Mouse (Mus musculus): ENCODE measurements around the gene Hexa. TPM values are rescaled to one million over a fixed set of nuclear protein-coding genes. Genes with fewer than 3 reads are reported as not detected.

Gene Hexa
- polyA plus RNA-seq, 1 experiment from 2014 or later, result 59.6 TPM

- H3K4me1 ChIP-seq (replicated peaks), result no peaks in the 10 kb centered on the region
- H3K27me3 ChIP-seq, result no peaks in the 10 kb centered on the region
- no peaks in the 10 kb centered on the region for H3K9me3 ChIP-seq (replicated peaks)
- H3K36me3 ChIP-seq, result no peaks in the 10 kb centered on the region
- H3K4me3 ChIP-seq, result no peak overlapping the region
- no peak for ATAC-seq (replicated peaks; ENCODE audit: insufficient number of reproducible peaks, insufficient read depth, low FRiP score, low read depth)
- no peak overlapping the region for H3K27ac ChIP-seq
- 64% methylated on average over 2 of the region's 2 CpGs for WGBS
- H3K4me2 ChIP-seq, result no peak overlapping the region
- H3K9ac ChIP-seq, result no peak overlapping the region
These were observed 5.9 kb upstream of the Hexa start for GRCm38 (mm10) chr9:59533422-59533821.

- 76% methylated on average over 4 of the region's 4 CpGs for WGBS
These were observed 5.5 kb upstream of the Hexa start for GRCm38 (mm10) chr9:59533889-59534288.

GRCm38 (mm10) chr9:59537651-59538050 is 1.7 kb upstream of the Hexa start:
- H3K27ac ChIP-seq, result no peak overlapping the region
- no peaks in the 10 kb centered on the region for H3K9me3 ChIP-seq (replicated peaks)
- 70% methylated on average over 3 of the region's 3 CpGs for WGBS
- no peaks in the 10 kb centered on the region for H3K36me3 ChIP-seq
- ATAC-seq (replicated peaks; ENCODE audit: insufficient number of reproducible peaks, insufficient read depth, low FRiP score, low read depth), result no peak
- H3K27me3 ChIP-seq, result no peaks in the 10 kb centered on the region
- H3K4me3 ChIP-seq, result no peak overlapping the region
- peaks cover 20% of the 10 kb centered on the region for H3K4me1 ChIP-seq (replicated peaks)
- H3K4me2 ChIP-seq, result no peak overlapping the region
- H3K9ac ChIP-seq, result no peak overlapping the region

More at GRCm38 (mm10) chr9:59533889-59534288, 5.5 kb upstream of the Hexa start:
- Histone ChIP-seq H3K27ac (no peak overlapping the region), H3K4me1 (replicated peaks) (peaks cover under 1% of the 10 kb centered on the region; the same call in 1 of the 2 replicates), H3K9me3 (replicated peaks) (no peaks in the 10 kb centered on the region), H3K4me2 (no peak overlapping the region), H3K4me3 (no peak overlapping the region), H3K27me3 (no peaks in the 10 kb centered on the region), H3K36me3 (no peaks in the 10 kb centered on the region), H3K9ac (no peak overlapping the region)
- ATAC-seq (replicated peaks; ENCODE audit: insufficient number of reproducible peaks, insufficient read depth, low FRiP score, low read depth), result no peak

GRCm38 (mm10) chr9:59541617-59542016 is 2.3 kb downstream of the Hexa start:
- no peak overlapping the region for H3K4me3 ChIP-seq
- peaks cover 32% of the 10 kb centered on the region for H3K4me1 ChIP-seq (replicated peaks)
- no peaks in the 10 kb centered on the region for H3K36me3 ChIP-seq
- H3K9me3 ChIP-seq (replicated peaks), result no peaks in the 10 kb centered on the region
- ATAC-seq (replicated peaks; ENCODE audit: insufficient number of reproducible peaks, insufficient read depth, low FRiP score, low read depth), result no peak
- H3K4me2 ChIP-seq, result peak overlapping the region; percentile 77; the same call in 1 of the 2 replicates
- no peak overlapping the region for H3K9ac ChIP-seq
- 80% methylated on average over 6 of the region's 6 CpGs for whole genome bisulfite sequencing
- no peak overlapping the region for H3K27ac ChIP-seq
- H3K27me3 ChIP-seq, result no peaks in the 10 kb centered on the region

GRCm38 (mm10) chr9:59542766-59543324 is 3.5 kb downstream of the Hexa start:
- no peak overlapping the region for H3K27ac ChIP-seq
- H3K4me2 ChIP-seq, result no peak overlapping the region
- H3K9ac ChIP-seq, result no peak overlapping the region
- H3K9me3 ChIP-seq (replicated peaks), result no peaks in the 10 kb centered on the region
- H3K36me3 ChIP-seq, result no peaks in the 10 kb centered on the region
- no peak for ATAC-seq (replicated peaks; ENCODE audit: insufficient number of reproducible peaks, insufficient read depth, low FRiP score, low read depth)
- H3K27me3 ChIP-seq, result no peaks in the 10 kb centered on the region
- no peak overlapping the region for H3K4me3 ChIP-seq
- H3K4me1 ChIP-seq (replicated peaks), result peaks cover 32% of the 10 kb centered on the region

GRCm38 (mm10) chr9:59544739-59545138 is 5.4 kb downstream of the Hexa start:
- no peak for ATAC-seq (replicated peaks; ENCODE audit: insufficient number of reproducible peaks, insufficient read depth, low FRiP score, low read depth)
- 52% methylated on average over 5 of the region's 5 CpGs for WGBS
- H3K27ac ChIP-seq, result no peak overlapping the region

GRCm38 (mm10) chr9:59547869-59548268 is 8.5 kb downstream of the Hexa start:
- Histone ChIP-seq H3K27ac (no peak overlapping the region), H3K27me3 (no peaks in the 10 kb centered on the region), H3K4me1 (replicated peaks) (peaks cover 22% of the 10 kb centered on the region), H3K9me3 (replicated peaks) (no peaks in the 10 kb centered on the region), H3K36me3 (no peaks in the 10 kb centered on the region), H3K4me3 (no peak overlapping the region), H3K4me2 (no peak overlapping the region), H3K9ac (no peak overlapping the region)
- WGBS, result 75% methylated on average over 1 of the region's 1 CpGs
- no peak for ATAC-seq (replicated peaks; ENCODE audit: insufficient number of reproducible peaks, insufficient read depth, low FRiP score, low read depth)

More at GRCm38 (mm10) chr9:59544739-59545138, 5.4 kb downstream of the Hexa start:
- H3K27me3 ChIP-seq, result no peaks in the 10 kb centered on the region
- H3K9ac ChIP-seq, result no peak overlapping the region
- H3K9me3 ChIP-seq (replicated peaks), result no peaks in the 10 kb centered on the region
- H3K36me3 ChIP-seq, result no peaks in the 10 kb centered on the region
- peaks cover 27% of the 10 kb centered on the region for H3K4me1 ChIP-seq (replicated peaks)
- H3K4me3 ChIP-seq, result no peak overlapping the region
- no peak overlapping the region for H3K4me2 ChIP-seq

- Histone ChIP-seq H3K4me2 (no peak overlapping the region), H3K36me3 (no peaks in the 10 kb centered on the region), H3K27me3 (no peaks in the 10 kb centered on the region), H3K27ac (no peak overlapping the region), H3K9me3 (replicated peaks) (no peaks in the 10 kb centered on the region), H3K4me1 (replicated peaks) (peaks cover 22% of the 10 kb centered on the region), H3K9ac (no peak overlapping the region), H3K4me3 (no peak overlapping the region)
- 67% methylated on average over 2 of the region's 2 CpGs for WGBS
- no peak for ATAC-seq (replicated peaks; ENCODE audit: insufficient number of reproducible peaks, insufficient read depth, low FRiP score, low read depth)
These were observed 9.7 kb downstream of the Hexa start for GRCm38 (mm10) chr9:59548961-59549487.

GRCm38 (mm10) chr9:59550077-59550476 is 10.7 kb downstream of the Hexa start:
- no peak for ATAC-seq (replicated peaks; ENCODE audit: insufficient number of reproducible peaks, insufficient read depth, low FRiP score, low read depth)
- Histone ChIP-seq H3K27me3 (no peaks in the 10 kb centered on the region), H3K4me2 (no peak overlapping the region), H3K4me1 (replicated peaks) (peaks cover 19% of the 10 kb centered on the region), H3K4me3 (no peak overlapping the region), H3K9me3 (replicated peaks) (no peaks in the 10 kb centered on the region), H3K9ac (no peak overlapping the region), H3K36me3 (peaks cover 5% of the 10 kb centered on the region; the same call in 1 of the 2 replicates), H3K27ac (no peak overlapping the region)
- WGBS, result 75% methylated on average over 4 of the region's 4 CpGs

- peaks cover 9% of the 10 kb centered on the region; the same call in 1 of the 2 replicates for H3K36me3 ChIP-seq
- no peak overlapping the region for H3K9ac ChIP-seq
- no peak overlapping the region for H3K4me3 ChIP-seq
- ATAC-seq (replicated peaks; ENCODE audit: insufficient number of reproducible peaks, insufficient read depth, low FRiP score, low read depth), result no peak
- H3K4me2 ChIP-seq, result no peak overlapping the region
- no peaks in the 10 kb centered on the region for H3K9me3 ChIP-seq (replicated peaks)
- peaks cover 19% of the 10 kb centered on the region for H3K4me1 ChIP-seq (replicated peaks)
- 0 out of 2 replicates have a peak overlapping the region, but pooled peaks have one; percentile 8 for H3K27ac ChIP-seq
- no peaks in the 10 kb centered on the region for H3K27me3 ChIP-seq
- WGBS, result 64% methylated on average over 5 of the region's 5 CpGs
These were observed 11.7 kb downstream of the Hexa start for GRCm38 (mm10) chr9:59551017-59551416.

GRCm38 (mm10) chr9:59551620-59552031 is 12.3 kb downstream of the Hexa start:
- H3K27ac ChIP-seq, result peak overlapping the region; percentile 8; the same call in 1 of the 2 replicates

GRCm38 (mm10) chr9:59552610-59553009 is 13.3 kb downstream of the Hexa start:
- H3K4me1 ChIP-seq (replicated peaks), result peaks cover 19% of the 10 kb centered on the region
- H3K27ac ChIP-seq, result no peak overlapping the region
- H3K4me2 ChIP-seq, result no peak overlapping the region
- H3K36me3 ChIP-seq, result peaks cover 23% of the 10 kb centered on the region; the same call in 1 of the 2 replicates
- H3K9me3 ChIP-seq (replicated peaks), result no peaks in the 10 kb centered on the region
- H3K4me3 ChIP-seq, result no peak overlapping the region
- H3K27me3 ChIP-seq, result no peaks in the 10 kb centered on the region
- H3K9ac ChIP-seq, result no peak overlapping the region
- ATAC-seq (replicated peaks; ENCODE audit: insufficient number of reproducible peaks, insufficient read depth, low FRiP score, low read depth), result no peak
- 88% methylated on average over 5 of the region's 5 CpGs for WGBS

More at GRCm38 (mm10) chr9:59551620-59552031, 12.3 kb downstream of the Hexa start:
- Histone ChIP-seq H3K4me1 (replicated peaks) (peaks cover 19% of the 10 kb centered on the region), H3K9me3 (replicated peaks) (no peaks in the 10 kb centered on the region), H3K36me3 (peaks cover 13% of the 10 kb centered on the region; the same call in 1 of the 2 replicates), H3K9ac (no peak overlapping the region), H3K4me2 (no peak overlapping the region), H3K27me3 (no peaks in the 10 kb centered on the region), H3K4me3 (no peak overlapping the region)
- WGBS, result 53% methylated on average over 3 of the region's 3 CpGs
- peak; percentile 60 for ATAC-seq (replicated peaks; ENCODE audit: insufficient number of reproducible peaks, insufficient read depth, low FRiP score, low read depth)
